Mouse (Mus musculus): ENCODE measurements around the gene Gcgr. TPM values are rescaled to one million over a fixed set of nuclear protein-coding genes. Genes with fewer than 3 reads are reported as not detected.
"Not testable (repeated sequence)": the region's sequence is repeated elsewhere in the genome, so short reads cannot be mapped to it uniquely, and the experiment has no call there.

Gene Gcgr
- polyA plus RNA-seq, 1 experiment from 2014 or later: not detected

DNA sequence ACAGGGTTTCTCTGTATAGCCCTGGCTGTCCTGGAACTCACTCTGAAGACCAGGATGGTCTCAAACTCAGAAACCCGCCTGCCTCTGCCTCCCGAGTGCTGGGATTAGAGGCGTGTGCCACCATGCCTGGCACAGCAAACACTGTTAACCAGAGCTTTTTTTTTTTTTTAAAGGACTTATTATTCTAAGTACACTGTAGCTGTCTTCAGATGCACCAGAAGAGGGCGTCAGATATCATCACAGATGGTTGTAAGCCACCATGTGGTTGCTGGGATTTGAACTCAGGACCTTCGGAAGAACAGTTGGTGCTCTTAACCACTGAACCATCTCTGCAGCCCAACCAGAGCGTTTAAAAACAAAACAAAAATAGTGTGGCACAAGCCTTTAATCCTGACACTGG, 28.3 kb downstream of the Gcgr start:
- not testable (repeated sequence) for H3K4me3 ChIP-seq (ENCODE audit: low read depth, low read length); H3K4me2 ChIP-seq (ENCODE audit: low read depth, low read length, severe bottlenecking); DNase-seq (ENCODE audit: low spot score); H3K4me1 ChIP-seq (replicated peaks; ENCODE audit: control insufficient read depth, insufficient read depth, low read length); H3K9ac ChIP-seq (ENCODE audit: low read length); H3K9me3 ChIP-seq (ENCODE audit: control insufficient read depth, low read length); H3K27me3 ChIP-seq (ENCODE audit: control insufficient read depth, insufficient read depth, low read length); H3K27ac ChIP-seq (ENCODE audit: low read depth, low read length); ATAC-seq (replicated peaks; ENCODE audit: low FRiP score)
- WGBS: 85% methylated on average over 6 of the region's 6 CpGs
- H3K36me3 ChIP-seq (ENCODE audit: control insufficient read depth, insufficient read depth, low read length): peaks cover 29% of the 10 kb centered on the region

GRCm38 (mm10) chr11:120560952-120561728, 30.6 kb downstream of the Gcgr start:
- H3K27me3 ChIP-seq (ENCODE audit: control insufficient read depth, insufficient read depth, low read length): no peaks in the 10 kb centered on the region
- no peaks in the 10 kb centered on the region for H3K4me1 ChIP-seq (replicated peaks; ENCODE audit: control insufficient read depth, insufficient read depth, low read length)
- no peaks in the 10 kb centered on the region for H3K9me3 ChIP-seq (ENCODE audit: control insufficient read depth, low read length)
- DNase-seq (ENCODE audit: low spot score) (no peak), ATAC-seq (replicated peaks; ENCODE audit: low FRiP score) (no peak)
- H3K9ac ChIP-seq (ENCODE audit: low read length): no peak overlapping the region
- no peak overlapping the region for H3K27ac ChIP-seq (ENCODE audit: low read depth, low read length)
- peaks cover 39% of the 10 kb centered on the region for H3K36me3 ChIP-seq (ENCODE audit: control insufficient read depth, insufficient read depth, low read length)
- H3K4me2 ChIP-seq (ENCODE audit: low read depth, low read length, severe bottlenecking): no peak overlapping the region
- WGBS: 93% methylated on average over 13 of the region's 13 CpGs
- H3K4me3 ChIP-seq (ENCODE audit: low read depth, low read length): no peak overlapping the region

DNA sequence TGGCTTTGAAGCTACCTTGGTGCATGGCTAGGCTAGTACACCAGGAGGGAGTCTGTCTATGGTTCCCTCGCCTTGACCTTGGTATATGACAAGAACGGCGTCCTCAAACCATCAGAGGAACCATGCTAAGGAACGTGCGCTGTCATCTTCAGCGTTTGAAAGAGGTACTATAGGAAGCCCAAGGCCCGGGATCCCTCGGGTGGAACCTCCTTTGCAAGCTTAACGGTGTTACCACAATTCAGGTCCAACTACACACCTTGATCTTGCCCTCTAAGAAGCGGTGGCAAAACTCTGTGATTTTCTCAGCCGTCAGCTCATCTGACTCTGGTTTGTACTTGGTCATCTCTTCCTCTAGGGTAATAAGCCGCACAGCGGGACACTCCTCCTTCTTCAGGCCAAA, 32.5 kb downstream of the Gcgr start:
- H3K36me3 ChIP-seq (ENCODE audit: control insufficient read depth, insufficient read depth, low read length): peaks cover 45% of the 10 kb centered on the region
- H3K9ac ChIP-seq (ENCODE audit: low read length): no peak overlapping the region
- no peak overlapping the region for H3K27ac ChIP-seq (ENCODE audit: low read depth, low read length)
- H3K27me3 ChIP-seq (ENCODE audit: control insufficient read depth, insufficient read depth, low read length): no peaks in the 10 kb centered on the region
- H3K9me3 ChIP-seq (ENCODE audit: control insufficient read depth, low read length): no peaks in the 10 kb centered on the region
- no peak for ATAC-seq (replicated peaks; ENCODE audit: low FRiP score)
- 96% methylated on average over 13 of the region's 13 CpGs for WGBS
- H3K4me2 ChIP-seq (ENCODE audit: low read depth, low read length, severe bottlenecking): no peak overlapping the region
- no peak for DNase-seq (ENCODE audit: low spot score)
- H3K4me3 ChIP-seq (ENCODE audit: low read depth, low read length): no peak overlapping the region
- no peaks in the 10 kb centered on the region for H3K4me1 ChIP-seq (replicated peaks; ENCODE audit: control insufficient read depth, insufficient read depth, low read length)

DNA sequence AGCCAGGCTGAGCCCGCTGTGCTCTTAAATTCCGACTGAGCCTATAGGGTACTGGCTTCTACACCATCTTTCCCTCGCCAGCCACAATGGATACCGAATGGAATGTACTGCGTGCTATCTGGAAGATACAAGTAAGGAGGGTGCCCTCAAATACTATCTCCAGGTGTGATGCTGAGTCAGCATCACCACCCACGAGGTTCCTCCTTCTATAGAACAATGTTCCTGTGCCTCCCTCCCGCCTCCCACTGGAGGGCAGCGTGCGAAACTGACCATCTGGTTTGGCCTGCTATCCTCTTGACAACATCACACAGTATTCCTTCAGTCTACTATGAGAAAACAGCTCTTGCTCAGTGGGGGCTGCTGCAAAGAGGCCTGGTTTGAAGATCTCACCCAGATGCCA, 34.6 kb downstream of the Gcgr start:
- H3K4me3 ChIP-seq (ENCODE audit: low read depth, low read length): no peak overlapping the region
- no peak overlapping the region for H3K27ac ChIP-seq (ENCODE audit: low read depth, low read length)
- H3K27me3 ChIP-seq (ENCODE audit: control insufficient read depth, insufficient read depth, low read length): no peaks in the 10 kb centered on the region
- WGBS: 91% methylated on average over 9 of the region's 9 CpGs
- no peaks in the 10 kb centered on the region for H3K4me1 ChIP-seq (replicated peaks; ENCODE audit: control insufficient read depth, insufficient read depth, low read length)
- H3K9me3 ChIP-seq (ENCODE audit: control insufficient read depth, low read length): no peaks in the 10 kb centered on the region
- peaks cover 44% of the 10 kb centered on the region for H3K36me3 ChIP-seq (ENCODE audit: control insufficient read depth, insufficient read depth, low read length)
- no peak overlapping the region for H3K4me2 ChIP-seq (ENCODE audit: low read depth, low read length, severe bottlenecking)
- ATAC-seq (replicated peaks; ENCODE audit: low FRiP score) (no peak), DNase-seq (ENCODE audit: low spot score) (no peak)
- H3K9ac ChIP-seq (ENCODE audit: low read length): no peak overlapping the region

- WGBS: 96% methylated on average over 6 of the region's 6 CpGs
- Histone ChIP-seq H3K27ac (ENCODE audit: low read depth, low read length) (no peak overlapping the region), H3K4me3 (ENCODE audit: low read depth, low read length) (no peak overlapping the region), H3K4me1 (replicated peaks; ENCODE audit: control insufficient read depth, insufficient read depth, low read length) (peaks cover 9% of the 10 kb centered on the region), H3K4me2 (ENCODE audit: low read depth, low read length, severe bottlenecking) (no peak overlapping the region), H3K9me3 (ENCODE audit: control insufficient read depth, low read length) (no peaks in the 10 kb centered on the region), H3K27me3 (ENCODE audit: control insufficient read depth, insufficient read depth, low read length) (no peaks in the 10 kb centered on the region), H3K9ac (ENCODE audit: low read length) (no peak overlapping the region), H3K36me3 (ENCODE audit: control insufficient read depth, insufficient read depth, low read length) (peaks cover 29% of the 10 kb centered on the region)
- DNase-seq (ENCODE audit: low spot score) (no peak), ATAC-seq (replicated peaks; ENCODE audit: low FRiP score) (no peak)
These were observed 37.8 kb downstream of the Gcgr start for GRCm38 (mm10) chr11:120568324-120568723.

GRCm38 (mm10) chr11:120571122-120571521, 40.6 kb downstream of the Gcgr start:
- 86% methylated on average over 3 of the region's 3 CpGs for WGBS
- Histone ChIP-seq H3K36me3 (ENCODE audit: control insufficient read depth, insufficient read depth, low read length) (peaks cover 16% of the 10 kb centered on the region), H3K4me3 (ENCODE audit: low read depth, low read length) (peak overlapping the region; percentile 97), H3K9me3 (ENCODE audit: control insufficient read depth, low read length) (no peaks in the 10 kb centered on the region), H3K4me2 (ENCODE audit: low read depth, low read length, severe bottlenecking) (peak overlapping the region; percentile 94; the same call in 1 of the 2 replicates), H3K27ac (ENCODE audit: low read depth, low read length) (no peak overlapping the region), H3K4me1 (replicated peaks; ENCODE audit: control insufficient read depth, insufficient read depth, low read length) (peaks cover 12% of the 10 kb centered on the region), H3K27me3 (ENCODE audit: control insufficient read depth, insufficient read depth, low read length) (no peaks in the 10 kb centered on the region), H3K9ac (ENCODE audit: low read length) (peak overlapping the region; percentile 92)
- ATAC-seq (replicated peaks; ENCODE audit: low FRiP score): no peak
- DNase-seq (ENCODE audit: low spot score): no peak

GRCm38 (mm10) chr11:120571754-120572416, 41.4 kb downstream of the Gcgr start:
- Histone ChIP-seq H3K27me3 (ENCODE audit: control insufficient read depth, insufficient read depth, low read length) (no peaks in the 10 kb centered on the region), H3K9ac (ENCODE audit: low read length) (peak overlapping the region; percentile 92), H3K9me3 (ENCODE audit: control insufficient read depth, low read length) (no peaks in the 10 kb centered on the region), H3K4me2 (ENCODE audit: low read depth, low read length, severe bottlenecking) (peak overlapping the region; percentile 94), H3K4me1 (replicated peaks; ENCODE audit: control insufficient read depth, insufficient read depth, low read length) (peaks cover 12% of the 10 kb centered on the region), H3K36me3 (ENCODE audit: control insufficient read depth, insufficient read depth, low read length) (peaks cover 15% of the 10 kb centered on the region), H3K27ac (ENCODE audit: low read depth, low read length) (peak overlapping the region; percentile 43; the same call in 1 of the 2 replicates), H3K4me3 (ENCODE audit: low read depth, low read length) (peak overlapping the region; percentile 97)
- 17% methylated on average over 11 of the region's 11 CpGs for WGBS
- DNase-seq (ENCODE audit: low spot score): no peak
- ATAC-seq (replicated peaks; ENCODE audit: low FRiP score): no peak

DNA sequence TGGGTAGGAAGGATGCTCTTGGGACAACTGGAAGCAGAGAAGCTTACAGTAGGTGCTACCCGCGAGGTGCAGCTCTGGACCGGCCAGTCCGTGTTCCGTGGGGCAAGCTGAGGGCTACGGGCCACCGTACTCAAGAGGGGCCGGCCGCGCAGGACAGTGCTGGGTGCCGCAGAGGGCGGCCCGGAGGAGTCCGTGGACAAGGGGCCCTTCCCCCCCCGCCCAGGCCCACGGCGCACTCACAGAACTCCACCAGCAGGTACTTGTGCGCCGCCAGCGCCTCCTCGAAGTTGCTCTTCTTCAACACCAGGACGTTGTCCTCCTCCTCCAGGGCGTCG, 41.9 kb downstream of the Gcgr start:
- no peaks in the 10 kb centered on the region for H3K27me3 ChIP-seq (ENCODE audit: control insufficient read depth, insufficient read depth, low read length)

More for the DNA sequence above, 41.9 kb downstream of the Gcgr start:
- Histone ChIP-seq H3K4me2 (ENCODE audit: low read depth, low read length, severe bottlenecking) (peak overlapping the region; percentile 94), H3K9me3 (ENCODE audit: control insufficient read depth, low read length) (no peaks in the 10 kb centered on the region), H3K36me3 (ENCODE audit: control insufficient read depth, insufficient read depth, low read length) (peaks cover 13% of the 10 kb centered on the region), H3K4me3 (ENCODE audit: low read depth, low read length) (peak overlapping the region; percentile 97), H3K4me1 (replicated peaks; ENCODE audit: control insufficient read depth, insufficient read depth, low read length) (peaks cover 12% of the 10 kb centered on the region), H3K9ac (ENCODE audit: low read length) (peak overlapping the region; percentile 92), H3K27ac (ENCODE audit: low read depth, low read length) (peak overlapping the region; percentile 75)
- DNase-seq (ENCODE audit: low spot score) (no peak), ATAC-seq (replicated peaks; ENCODE audit: low FRiP score) (peak; percentile 32)
- under 1% methylated on average over 24 of the region's 24 CpGs for WGBS
